Mouse (Mus musculus) liver (tissue): ENCODE data around the gene Psrc1.

Source experiments
- DNase-seq: peaks from one replicate; pipeline ENCODE4 v3.0.0-alpha.2; 2020; ENCODE audit warnings: mixed read lengths

Gene Psrc1

GRCm38 (mm10) chr3:108389111-108389545 lies 5.5 kb downstream of the Psrc1 start:
- DNase-seq, result peak; percentile 93

DNA sequence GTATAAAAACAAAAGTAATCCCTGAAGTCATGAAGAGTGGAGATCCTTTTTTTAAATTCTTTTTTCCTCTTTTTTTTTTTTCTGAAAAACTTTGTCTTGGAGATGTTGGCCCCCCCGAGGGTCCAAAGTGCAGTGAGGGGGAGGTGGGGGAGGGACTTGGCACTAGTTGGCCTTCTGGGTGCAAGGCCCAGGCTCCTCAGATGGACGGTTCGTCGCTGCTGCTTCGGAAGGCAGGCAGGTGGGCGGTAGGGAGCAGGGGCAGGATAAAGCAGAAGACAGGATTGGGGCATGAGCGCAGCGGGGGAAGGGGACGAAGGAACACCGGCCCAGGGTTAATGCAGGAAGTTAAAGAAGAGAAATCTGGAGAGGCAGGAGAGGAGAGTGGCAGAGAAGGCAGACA lies 8.7 kb downstream of the Psrc1 start:
- DNase-seq, result peak; percentile 19

GRCm38 (mm10) chr3:108392793-108393192 lies 9.2 kb downstream of the Psrc1 start:
- no peak for DNase-seq

GRCm38 (mm10) chr3:108398281-108398680 lies 14.6 kb downstream of the Psrc1 start:
- DNase-seq, result no peak

- DNase-seq, result no peak
These were observed 16.8 kb downstream of the Psrc1 start for GRCm38 (mm10) chr3:108400442-108400841.

DNA sequence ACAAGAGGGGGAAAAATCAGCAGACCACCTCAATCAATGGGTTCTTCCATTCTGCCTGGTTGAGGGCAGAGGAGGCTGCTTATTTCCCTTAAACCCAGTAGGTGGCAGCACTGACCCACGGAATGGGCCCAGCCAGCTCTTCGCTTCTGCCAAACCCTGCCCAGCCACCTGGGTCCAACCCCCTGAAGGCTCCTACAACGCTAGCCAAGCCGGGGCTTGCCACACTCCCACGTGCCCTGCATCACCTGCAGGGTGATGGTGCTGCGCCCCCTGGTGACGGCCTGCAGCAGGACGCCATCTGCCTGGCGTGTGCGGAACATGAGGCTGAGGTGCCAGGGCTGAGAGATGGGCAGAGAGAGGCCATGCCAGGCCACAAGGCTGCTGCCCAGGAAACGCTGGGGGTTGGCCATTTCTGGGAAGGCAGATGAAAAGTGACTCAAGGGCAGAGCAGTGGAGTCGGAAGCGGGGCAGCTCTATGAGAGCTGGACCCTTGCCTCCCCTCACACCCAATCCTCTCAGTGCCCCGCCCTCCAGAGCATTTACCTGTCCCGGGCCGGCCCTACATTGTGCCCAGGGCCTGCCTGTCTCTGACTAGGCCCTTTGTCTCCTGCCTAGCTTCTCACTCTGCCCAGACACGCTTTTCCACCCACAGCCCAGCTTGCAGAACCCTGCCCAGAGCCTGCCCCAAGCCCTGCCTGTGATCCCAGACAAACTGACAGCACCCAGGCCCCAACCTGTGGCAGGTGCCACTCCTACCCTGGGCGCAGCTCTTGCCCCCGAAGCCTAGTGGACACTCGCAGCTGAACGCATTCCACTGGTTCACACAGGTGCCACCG lies 18.3 kb downstream of the Psrc1 start:
- DNase-seq, result peak; percentile 79

DNA sequence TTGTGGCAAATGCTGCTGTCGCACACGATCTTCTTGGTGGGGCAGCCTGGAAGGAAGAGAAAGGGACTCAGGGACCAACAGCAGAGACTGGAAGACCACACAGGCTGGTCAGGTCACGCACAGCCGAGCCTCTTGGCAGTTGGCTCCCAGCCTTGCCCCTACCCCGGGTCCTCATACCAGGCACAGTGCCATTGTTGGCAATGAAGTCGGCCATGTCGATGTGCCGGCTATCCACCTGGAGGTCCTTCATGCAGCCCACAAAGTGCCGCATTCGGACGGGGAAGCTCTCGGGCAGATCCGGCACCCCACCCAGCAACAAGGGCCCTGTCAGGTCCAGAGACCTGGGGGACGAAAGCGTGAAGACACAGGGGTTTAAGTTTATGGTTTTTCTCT lies 18.9 kb downstream of the Psrc1 start:
- no peak for DNase-seq

DNA sequence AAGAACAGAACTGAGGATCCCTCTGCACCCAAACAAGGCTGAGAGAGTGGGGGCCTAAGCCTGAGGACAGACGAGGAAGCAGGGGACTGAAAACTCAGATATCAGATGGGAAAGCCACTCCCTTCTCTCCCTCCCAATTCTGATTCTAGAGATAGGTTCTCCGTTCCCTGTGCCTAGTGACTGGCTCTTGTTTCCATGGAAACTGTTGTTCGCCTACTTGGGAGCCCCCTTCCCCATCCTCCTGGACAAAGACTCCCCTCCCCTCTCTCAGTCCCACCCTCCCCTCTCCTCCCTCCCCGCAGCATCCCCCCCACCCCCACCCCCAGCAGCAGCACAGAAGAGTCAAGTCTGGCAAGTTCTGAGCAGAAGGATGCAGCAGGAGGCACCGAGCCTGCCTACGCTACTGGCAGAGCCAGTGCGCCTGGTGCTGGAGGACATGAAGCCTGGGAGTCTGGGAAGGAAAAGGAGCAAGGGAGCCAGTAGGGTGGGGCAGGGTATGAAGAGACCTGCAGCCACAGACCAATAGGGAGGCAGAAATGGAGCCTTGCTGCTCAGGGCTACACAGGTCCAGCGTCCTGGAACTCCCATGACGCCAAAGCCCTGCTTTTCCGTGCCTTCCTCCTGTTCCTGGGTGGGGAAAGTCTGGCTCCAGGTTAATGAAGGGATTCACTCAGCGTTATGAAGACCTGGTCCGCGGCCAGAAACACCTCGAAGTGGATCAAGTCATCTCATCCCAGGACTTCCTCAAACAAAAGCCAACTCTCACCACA lies 22.1 kb downstream of the Psrc1 start:
- DNase-seq, result no peak

DNA sequence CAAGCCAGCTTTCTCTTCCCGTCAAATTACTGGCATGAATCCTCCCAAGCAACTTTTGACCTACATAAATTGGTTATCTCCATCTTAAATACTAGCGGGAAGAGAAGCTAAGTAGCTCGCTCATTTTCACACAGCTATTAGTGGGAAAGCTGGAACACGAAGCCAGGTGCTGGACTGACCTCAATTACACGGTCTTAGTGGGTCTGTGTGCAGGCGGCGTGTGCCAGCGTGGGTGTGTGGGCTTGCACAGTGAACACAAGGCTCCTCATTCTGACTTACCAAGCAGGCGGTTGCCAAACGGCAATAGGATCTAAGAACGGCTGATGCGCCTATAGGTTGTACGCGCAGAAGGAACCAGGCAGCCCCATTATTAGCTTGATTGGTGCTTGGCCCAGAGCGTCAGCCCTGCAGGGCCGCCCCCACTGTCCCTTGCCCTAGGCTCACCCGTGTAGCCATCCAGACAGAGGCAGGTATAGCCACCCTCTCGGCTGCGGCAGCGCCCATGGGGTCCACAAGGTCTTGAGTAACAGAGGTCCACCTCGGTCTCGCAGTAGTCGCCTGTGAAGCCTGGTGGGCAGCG lies 22.8 kb downstream of the Psrc1 start:
- no peak for DNase-seq

- DNase-seq, result no peak
These were observed 24.9 kb downstream of the Psrc1 start for GRCm38 (mm10) chr3:108408517-108409008.

DNA sequence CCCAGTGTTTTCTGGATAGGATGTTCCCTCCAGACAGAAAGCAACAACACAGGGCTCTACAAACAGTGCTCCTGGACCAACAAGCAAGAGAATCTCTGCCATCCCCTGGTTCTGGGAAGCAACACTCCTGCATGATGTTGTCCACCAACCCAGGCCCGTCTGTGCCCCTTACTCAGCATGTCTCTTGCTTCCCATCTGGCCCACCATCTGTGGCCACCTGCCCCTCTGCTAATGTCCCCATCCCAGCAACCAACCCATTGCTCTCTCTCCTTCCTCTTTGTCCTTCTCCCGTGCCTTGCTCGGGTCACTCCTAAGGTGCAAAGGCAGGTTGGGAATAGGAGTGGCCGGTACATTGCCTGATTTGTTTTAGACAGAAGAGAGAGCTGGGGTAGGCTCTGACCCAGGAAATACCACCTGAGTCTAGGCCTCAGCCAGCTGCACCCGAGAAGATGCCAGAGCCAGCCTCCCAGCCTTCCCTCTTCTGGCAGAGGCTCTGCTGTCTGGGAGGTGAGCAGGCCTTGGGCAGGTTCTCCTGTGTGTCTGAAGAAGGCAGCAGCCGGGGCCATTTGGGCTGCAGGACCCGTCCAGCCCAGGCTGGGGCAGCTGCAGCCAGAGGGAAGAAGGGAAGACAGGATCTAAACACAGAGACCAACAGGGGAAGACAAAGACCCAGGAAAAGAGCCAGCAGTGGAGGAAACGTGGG lies 26.2 kb downstream of the Psrc1 start:
- no peak for DNase-seq

DNA sequence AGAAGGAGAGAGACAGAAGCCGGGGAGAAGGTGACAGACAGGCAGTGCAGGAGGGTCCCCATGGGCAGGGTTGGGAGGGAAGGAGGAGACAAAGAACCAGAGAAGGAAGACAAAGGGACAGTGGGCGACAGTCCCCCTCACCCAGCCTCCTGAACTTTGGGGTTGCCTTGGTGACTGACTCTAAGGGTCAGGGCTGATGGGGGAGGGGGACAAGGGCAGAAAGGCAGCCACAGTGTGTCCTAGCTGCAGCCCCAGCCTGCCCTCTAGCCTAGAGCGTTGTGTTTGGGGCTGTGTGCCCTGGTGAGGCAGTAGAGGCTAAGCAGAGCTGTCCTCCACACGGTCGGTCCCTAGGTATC lies 26.7 kb downstream of the Psrc1 start:
- DNase-seq, result no peak

- no peak for DNase-seq
These were observed 27.6 kb downstream of the Psrc1 start for GRCm38 (mm10) chr3:108411026-108411753.

DNA sequence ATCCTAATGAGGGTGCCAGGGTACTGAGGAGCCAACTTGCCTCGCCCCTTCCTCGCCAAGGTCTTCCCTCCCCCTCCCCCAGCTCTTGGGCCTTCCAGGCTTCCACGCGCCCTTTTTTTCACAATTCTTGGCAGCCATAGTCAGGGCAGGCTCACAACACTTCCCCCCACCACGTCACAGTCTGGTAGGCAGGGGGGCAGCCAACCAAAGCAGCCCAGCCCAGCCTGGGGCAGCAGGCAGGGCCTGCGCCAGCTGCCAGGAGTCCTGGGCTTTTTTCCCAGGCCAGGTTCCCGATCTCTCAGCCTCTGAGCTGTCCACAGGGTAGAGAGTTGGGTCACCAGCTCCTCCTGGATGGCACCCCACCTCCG lies 28.1 kb downstream of the Psrc1 start:
- no peak for DNase-seq

- DNase-seq, result no peak
These were observed 30.2 kb downstream of the Psrc1 start for GRCm38 (mm10) chr3:108413634-108414360.

DNA sequence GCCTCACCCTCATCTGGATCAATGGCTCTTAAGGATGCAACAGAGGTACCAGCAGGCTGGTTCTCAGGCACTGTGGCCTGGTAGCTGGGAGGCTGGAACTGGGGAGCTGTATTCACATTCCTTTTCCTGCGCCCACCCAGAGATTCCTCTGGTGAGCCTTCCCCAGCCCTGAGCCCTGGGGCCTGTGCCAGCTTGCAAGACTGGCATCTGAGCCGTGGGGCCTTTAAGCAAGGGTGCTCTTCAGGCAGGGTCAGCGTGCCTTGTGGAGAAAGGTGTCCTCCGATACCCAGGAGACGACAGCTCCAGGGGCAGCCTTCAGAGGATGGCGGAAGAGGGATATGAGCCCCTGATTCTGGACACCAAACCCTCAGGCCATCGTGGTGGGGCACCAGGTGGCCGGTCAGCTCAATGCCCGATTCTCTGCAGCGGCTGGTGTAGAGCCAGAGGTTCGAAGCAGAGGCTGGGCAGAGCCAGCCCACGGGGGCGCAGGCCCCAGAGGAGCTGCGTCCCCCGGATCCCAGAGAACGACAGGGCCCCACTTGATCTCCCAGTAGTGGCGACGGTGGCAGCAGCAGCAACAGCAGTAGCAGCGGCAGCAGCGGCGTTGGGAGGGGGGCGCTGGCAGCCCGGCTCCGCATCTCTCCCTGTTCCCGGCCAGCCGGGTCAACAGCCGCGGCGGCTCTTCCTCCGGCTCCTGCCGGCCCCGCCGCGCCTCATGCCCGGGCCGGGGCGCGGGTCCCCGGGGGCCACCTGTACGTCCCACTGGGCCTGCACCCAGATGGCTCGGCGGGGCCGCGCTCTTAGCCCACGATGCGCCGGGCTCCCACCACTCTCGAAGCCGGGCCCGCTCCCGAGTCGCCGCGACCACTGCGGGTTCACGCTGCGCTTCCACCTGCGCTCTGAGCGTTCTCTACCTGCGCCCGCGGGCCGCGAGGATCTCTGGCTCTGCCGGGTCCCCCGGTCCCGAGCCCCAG lies 31.5 kb downstream of the Psrc1 start, which contains the start of gene Celsr2:
TSS of gene Celsr2 (minus strand) at position 696 of the 974 bp plus-strand sequence.
- no peak for DNase-seq

- peak; percentile 73 for DNase-seq
These were observed 32.2 kb downstream of the Psrc1 start for GRCm38 (mm10) chr3:108415831-108416223.

GRCm38 (mm10) chr3:108423006-108423405 lies 39.4 kb downstream of the Psrc1 start:
- no peak for DNase-seq

DNA sequence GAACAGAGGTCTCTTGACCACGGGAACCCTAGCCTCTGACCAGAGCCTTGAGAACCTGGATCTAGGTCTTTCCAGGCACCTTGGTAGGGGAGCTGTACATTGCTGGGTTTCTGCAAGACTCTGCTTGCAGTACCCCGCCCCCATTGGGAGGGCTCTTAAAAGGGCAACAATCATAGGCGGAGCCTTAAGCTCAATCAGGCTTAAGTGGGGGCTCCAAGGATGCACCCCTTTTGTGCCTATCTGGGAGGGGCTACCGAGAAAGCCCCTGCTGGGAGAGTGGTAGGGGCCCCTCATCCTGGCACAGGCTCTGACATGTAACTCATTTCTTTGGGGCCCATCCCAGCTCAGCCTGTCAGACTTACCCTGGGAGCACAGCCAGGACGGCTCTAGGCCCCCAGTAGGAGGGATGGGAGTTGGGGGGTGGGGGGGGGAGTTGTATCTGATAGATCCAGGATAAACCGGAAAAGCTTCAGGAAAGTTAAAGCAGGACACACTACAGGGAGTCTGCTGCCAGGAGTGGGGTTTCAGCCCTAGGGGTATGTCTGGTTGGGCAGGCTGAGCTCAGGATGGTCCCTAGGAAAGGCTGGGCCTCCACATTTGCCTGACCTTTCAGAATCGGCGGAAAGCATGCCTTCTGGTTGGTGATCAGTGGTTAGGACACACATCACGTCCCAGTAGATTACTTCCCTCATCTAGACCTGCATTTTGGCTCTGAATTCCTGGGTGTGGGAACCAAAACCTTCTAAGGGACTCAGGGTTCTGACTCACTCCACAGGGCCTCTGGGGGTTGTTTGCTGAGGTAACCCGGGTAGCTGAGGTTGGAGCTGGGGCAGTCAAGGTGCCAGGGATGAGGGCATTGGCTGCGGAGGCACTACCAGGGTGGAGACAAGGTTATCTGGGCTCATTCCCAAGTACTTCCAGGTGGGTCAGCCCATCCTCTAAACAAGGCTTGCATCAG lies 40.5 kb downstream of the Psrc1 start:
- peak; percentile 49 for DNase-seq
